Mouse (Mus musculus) myocyte (in vitro differentiated cells): ENCODE measurements around the gene Phf14.

Source experiments
- CEBPB ChIP-seq: IDR thresholded peaks from 2 replicates; pipeline ENCODE4 v1.6.1; 2011; ENCODE audit warnings: mild to moderate bottlenecking, moderate library complexity; ENCODE audit not compliant: poor library complexity, insufficient read depth, severe bottlenecking
- E2F4 ChIP-seq: IDR thresholded peaks from one replicate; pipeline ENCODE4 v1.6.1; 2011; ENCODE audit warnings: mild to moderate bottlenecking, control low read depth, moderate library complexity; ENCODE audit not compliant: insufficient read depth
- MAX ChIP-seq: IDR thresholded peaks from one replicate; pipeline ENCODE4 v1.6.1; 2011; ENCODE audit warnings: low read depth, mild to moderate bottlenecking, control low read depth
- MYOD1 ChIP-seq, 3 experiments: IDR thresholded peaks; one replicate each; pipeline ENCODE4 v1.6.1; 2011; ENCODE audit warnings: control low read depth in 2 of 3, low read depth in 2 of 3, mild to moderate bottlenecking in 2 of 3, moderate library complexity in 1 of 3; ENCODE audit not compliant: insufficient read length in 2 of 3, control insufficient read depth in 1 of 3
- MYOG ChIP-seq, 3 experiments: IDR thresholded peaks; one replicate each; pipeline ENCODE4 v1.6.1; 2011; ENCODE audit warnings: control low read depth in 2 of 3, low read depth in 2 of 3, mild to moderate bottlenecking in 2 of 3; ENCODE audit not compliant: insufficient read length in 2 of 3, control insufficient read depth in 1 of 3, insufficient read depth in 1 of 3
- POLR2A ChIP-seq: IDR thresholded peaks from one replicate; pipeline ENCODE4 v1.6.1; 2011; ENCODE audit warnings: low read depth, mild to moderate bottlenecking, control low read depth, moderate library complexity; ENCODE audit not compliant: insufficient read length
- POLR2AphosphoS2 ChIP-seq: IDR thresholded peaks from one replicate; pipeline ENCODE4 v1.6.1; 2011; ENCODE audit warnings: low read depth, control low read depth; ENCODE audit not compliant: insufficient read length
- REST ChIP-seq: IDR thresholded peaks from one replicate; pipeline ENCODE4 v1.6.1; 2011; ENCODE audit warnings: mild to moderate bottlenecking, control low read depth, moderate library complexity; ENCODE audit not compliant: insufficient read depth, insufficient read length
- SRF ChIP-seq: IDR thresholded peaks from one replicate; pipeline ENCODE4 v1.6.1; 2011; ENCODE audit warnings: low read depth; ENCODE audit not compliant: control insufficient read depth, insufficient read length
- TCF12 ChIP-seq: IDR thresholded peaks from one replicate; pipeline ENCODE4 v1.6.1; 2011; ENCODE audit warnings: mild to moderate bottlenecking, control low read depth; ENCODE audit not compliant: poor library complexity, insufficient read depth, severe bottlenecking
- TCF3 ChIP-seq: IDR thresholded peaks from one replicate; pipeline ENCODE4 v1.6.1; 2011; ENCODE audit warnings: low read depth, control low read depth; ENCODE audit not compliant: insufficient read length
- USF1 ChIP-seq: IDR thresholded peaks from one replicate; pipeline ENCODE4 v1.6.1; 2011; ENCODE audit warnings: low read depth, mild to moderate bottlenecking, control low read depth, moderate library complexity

DNA sequence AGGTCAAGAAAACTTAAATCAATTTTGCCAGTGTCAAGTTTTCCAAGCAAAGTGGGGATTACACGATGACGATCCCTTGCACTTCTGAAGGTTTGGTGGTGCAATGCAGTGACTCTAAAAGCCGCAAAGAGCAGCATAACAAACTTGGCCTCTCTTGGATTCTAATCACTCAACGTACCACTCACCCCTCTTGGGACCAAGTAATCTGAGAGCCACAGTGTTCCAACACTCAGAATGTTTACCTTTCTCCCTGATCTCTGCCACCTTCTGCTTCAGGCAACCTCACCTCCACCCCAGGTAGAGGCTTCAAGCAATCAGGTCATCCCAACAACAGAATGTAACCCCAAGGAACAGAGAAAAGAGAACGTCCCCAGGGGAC is 730 bp upstream of the Phf14 start:
- TF ChIP-seq POLR2A, result no peak
- no peak for TF ChIP-seq MAX
- no peak for TF ChIP-seq MYOG (IDR thresholded peaks at IDR 0.05; ENCODE audit: control insufficient read depth in 1 of 3, insufficient read depth in 1 of 3, insufficient read length in 2 of 3, low read depth in 2 of 3)
- TF ChIP-seq USF1, result no peak
- TF ChIP-seq TCF12, result no peak
- no peak for TF ChIP-seq MYOD1 (IDR thresholded peaks at IDR 0.05; ENCODE audit: control insufficient read depth in 1 of 3, insufficient read length in 2 of 3, low read depth in 2 of 3)
- TF ChIP-seq POLR2AphosphoS2, result no peak
- no peak for TF ChIP-seq CEBPB
- no peak for TF ChIP-seq TCF3
- TF ChIP-seq E2F4, result no peak
- TF ChIP-seq REST, result no peak
- TF ChIP-seq SRF, result no peak
